Mouse (Mus musculus) fibroblast of lung, adult 2 months (primary cell): ENCODE results near the gene Gpn3.

Experiments
- DNase-seq: peaks from one replicate; pipeline ENCODE4 v3.0.0-alpha.2; 2011; ENCODE audit warnings: low read depth

The Gpn3 gene

GRCm38 (mm10) chr5:122422071-122422964 lies 50.6 kb downstream of the Gpn3 start:
- DNase-seq: peak; percentile 71

DNA sequence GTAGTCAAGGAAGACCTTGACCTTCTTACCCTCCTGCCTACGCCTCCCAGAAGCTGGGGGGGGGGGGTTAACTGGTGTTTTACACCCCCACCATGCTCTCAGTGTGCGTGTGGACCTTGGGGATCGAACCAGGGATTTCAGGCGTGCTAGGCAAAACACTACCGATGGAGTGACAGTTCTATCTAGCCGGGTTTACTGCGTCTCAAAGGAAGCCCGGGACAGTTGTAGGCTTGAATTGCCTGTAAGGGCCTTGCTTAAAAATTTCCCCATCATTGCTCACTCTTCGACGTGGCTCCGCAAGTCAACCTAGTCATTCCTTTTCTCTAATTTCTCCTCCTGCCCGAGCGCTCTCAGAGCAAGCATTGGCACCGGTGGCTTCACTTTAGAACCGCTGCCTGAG lies 51.4 kb downstream of the Gpn3 start:
- no peak for DNase-seq

DNA sequence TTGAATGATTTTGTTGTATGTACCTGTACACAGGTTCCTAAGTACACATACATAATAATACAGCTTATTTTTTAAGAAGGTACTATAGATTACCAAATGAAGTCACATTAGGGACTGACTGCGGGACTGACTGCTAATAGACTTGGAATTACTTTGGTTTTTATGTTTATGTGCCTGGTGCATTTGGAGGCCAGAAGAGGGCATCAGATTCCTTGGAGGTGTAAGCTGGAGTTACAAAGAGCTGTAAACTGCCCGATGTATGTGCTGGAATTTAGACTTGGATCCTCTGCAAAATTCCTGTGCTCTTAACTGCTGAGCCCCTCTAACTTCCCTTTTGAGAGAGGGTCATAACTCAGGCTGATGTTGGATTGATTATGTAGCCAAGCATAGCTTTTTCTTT lies 53.9 kb downstream of the Gpn3 start:
- no peak for DNase-seq

GRCm38 (mm10) chr5:122430036-122430775 lies 58.5 kb downstream of the Gpn3 start:
- DNase-seq: no peak

GRCm38 (mm10) chr5:122431221-122431620 lies 59.5 kb downstream of the Gpn3 start:
- DNase-seq: peak; percentile 32
